ENCODE assay signal across 19 mouse cellular contexts in genomic region chr11:100584561-100584961, GRCm38 (mm10). TPM values are rescaled to one million over a fixed set of nuclear protein-coding genes. Genes with fewer than 3 reads are reported as not detected.
DNase-seq lines count a peak whose midpoint lies in the region; ATAC-seq and TF ChIP-seq lines count a peak whose summit lies in the region.
"Had no signal": no experiment of that assay in that cellular context is flagged by ENCODE, and none has a peak within 500 bp of the region (broad histone marks: within the 10 kb centered on the region; RNA-seq: fewer than 3 reads in every experiment).

No protein-coding gene starts in this region.

- H3K36me3 ChIP-seq in thymus, adult 2 months (ENCODE audit: control insufficient read depth, insufficient read depth, low read length): peaks cover 62% of the 10 kb centered on the region

- peak; percentile 91 for DNase-seq in heart, adult 11 months
- DNase-seq in heart, postnatal 36 days: no peak
- DNase-seq in CD4-positive, CD25-positive, alpha-beta regulatory T cell, adult 2 months (ENCODE audit: low read depth, low spot score): peak; percentile 40
- peak; percentile 48 for DNase-seq in thymus, adult 2 months
- DNase-seq in c-Kit-positive CD71-positive TER-119-positive erythroid progenitor cells, embryonic 14.5 days (ENCODE audit: low spot score): no peak
- no peak for DNase-seq in embryo, embryonic 10.5 days (ENCODE audit: low spot score)
- DNase-seq: adrenal gland, postnatal 10 days; cerebellum, adult 18-20 months; gastrocnemius, postnatal 36 days; heart, postnatal 4 days; kidney, adult 2 months; kidney, postnatal 14 days; right cerebral cortex, adult 18-20 months had no signal

- peak overlapping the region; percentile 9 for H3K4me3 ChIP-seq in thymus, adult 2 months (ENCODE audit: control insufficient read depth, insufficient read depth, low read length)
- H3K4me3 ChIP-seq: heart, embryonic 12.5 days; lung, embryonic 15.5 days; midbrain, embryonic 15.5 days had no signal

- H3K4me1 ChIP-seq in thymus, adult 2 months (replicated peaks; ENCODE audit: control insufficient read depth, insufficient read depth, low read length): peaks cover 61% of the 10 kb centered on the region
- H3K4me1 ChIP-seq: lung, embryonic 15.5 days; midbrain, embryonic 15.5 days had no signal

- no peak for TF ChIP-seq CTCF in thymus, adult 2 months (IDR thresholded peaks at IDR 0.05; ENCODE audit: borderline replicate concordance, control insufficient read depth, extremely low read depth, insufficient read depth, low read length, poor library complexity)

- ATAC-seq in granulocyte monocyte progenitor cell, adult 5-6 weeks (replicated peaks; ENCODE audit: poor library complexity, severe bottlenecking): peak; percentile 88
- ATAC-seq in megakaryocyte progenitor cell, adult 5-6 weeks (replicated peaks; ENCODE audit: poor library complexity): no peak; the same call in 1 of the 2 replicates
- ATAC-seq: hindbrain, embryonic 16.5 days; midbrain, embryonic 15.5 days had no signal

- no peaks in the 10 kb centered on the region for H3K27me3 ChIP-seq in thymus, adult 2 months (ENCODE audit: control insufficient read depth, insufficient read depth, low read length)
- H3K27me3 ChIP-seq: heart, embryonic 12.5 days; lung, embryonic 15.5 days; midbrain, embryonic 15.5 days had no signal

- TF ChIP-seq POLR2A in thymus, adult 2 months (IDR thresholded peaks at IDR 0.05; ENCODE audit: control insufficient read depth, extremely low read depth, insufficient read depth, low read length, poor library complexity): no peak

- peak overlapping the region; percentile 94 for H3K27ac ChIP-seq in thymus, adult 2 months (ENCODE audit: control insufficient read depth, insufficient read depth, low read length)
- H3K27ac ChIP-seq: lung, embryonic 15.5 days; midbrain, embryonic 15.5 days had no signal

- intact Hi-C loops in heart, postnatal 36 days (cut with DNase I): no loop called here

- 9% methylated on average over 7 of the region's 7 CpGs for WGBS in thymus, adult 2 months

RNA-seq across cellular contexts. Expression of gene Cnp, which starts 9.9 kb away (rescaled TPM):
- 1 to 10 TPM; 5.5 to 7.2 TPM for total RNA-seq in heart, postnatal 36 days (2021)
- 27.9 and 31.0 TPM in 2 replicates for total RNA-seq in granulocyte monocyte progenitor cell, adult 5-6 weeks (2014; fragmentation: Nextera tagmentation)
- 16.2 and 20.9 TPM in 2 replicates for total RNA-seq in granulocyte monocyte progenitor cell, adult 5-6 weeks (2017)
- polyA plus RNA-seq in thymus, adult 2 months (2012; rRNA removed): 138 and 153 TPM in 2 replicates
- total RNA-seq in megakaryocyte progenitor cell, adult 5-6 weeks (2015): 6.9 and 8.2 TPM in 2 replicates
- total RNA-seq in megakaryocyte progenitor cell, adult 5-6 weeks (2017): 16.2 and 21.7 TPM in 2 replicates

RNA-seq across cellular contexts. Expression of gene Nkiras2, which starts 34.5 kb away (rescaled TPM):
- total RNA-seq in heart, postnatal 36 days (2021): 10 to 100 TPM; 57.2 to 59.2 TPM
- 30.0 and 34.2 TPM in 2 replicates for total RNA-seq in granulocyte monocyte progenitor cell, adult 5-6 weeks (2014; fragmentation: Nextera tagmentation)
- total RNA-seq in granulocyte monocyte progenitor cell, adult 5-6 weeks (2017): 14.2 and 16.9 TPM in 2 replicates
- polyA plus RNA-seq in thymus, adult 2 months (2012; rRNA removed): 64.6 and 68.4 TPM in 2 replicates
- 17.0 and 22.2 TPM in 2 replicates for total RNA-seq in megakaryocyte progenitor cell, adult 5-6 weeks (2015)
- total RNA-seq in megakaryocyte progenitor cell, adult 5-6 weeks (2017): 9.9 and 16.6 TPM in 2 replicates

RNA-seq across cellular contexts. Expression of gene Dnajc7, which starts 35.4 kb away (rescaled TPM):
- 100 to 1,000 TPM; 123 to 133 TPM for total RNA-seq in heart, postnatal 36 days (2021)
- total RNA-seq in granulocyte monocyte progenitor cell, adult 5-6 weeks (2014; fragmentation: Nextera tagmentation): 80.5 and 129 TPM in 2 replicates
- total RNA-seq in granulocyte monocyte progenitor cell, adult 5-6 weeks (2017): 90.1 and 115 TPM in 2 replicates
- 99.8 and 110 TPM in 2 replicates for polyA plus RNA-seq in thymus, adult 2 months (2012; rRNA removed)
- 81.2 and 93.3 TPM in 2 replicates for total RNA-seq in megakaryocyte progenitor cell, adult 5-6 weeks (2015)
- total RNA-seq in megakaryocyte progenitor cell, adult 5-6 weeks (2017): 102 and 136 TPM in 2 replicates

RNA-seq across cellular contexts. Expression of gene Ttc25, which starts 39.2 kb away (rescaled TPM):
- total RNA-seq in heart, postnatal 36 days (2021): under 1 TPM; 0.22 to 0.49 TPM
- 3.7 TPM in 1 of 2 replicates, not detected in the other for total RNA-seq in granulocyte monocyte progenitor cell, adult 5-6 weeks (2014; fragmentation: Nextera tagmentation)
- 0.31 TPM in 1 of 2 replicates, not detected in the other for total RNA-seq in granulocyte monocyte progenitor cell, adult 5-6 weeks (2017)
- 0.58 and 1.1 TPM in 2 replicates for polyA plus RNA-seq in thymus, adult 2 months (2012; rRNA removed)
- 0.05 TPM in 1 of 2 replicates, not detected in the other for total RNA-seq in megakaryocyte progenitor cell, adult 5-6 weeks (2015)
- total RNA-seq in megakaryocyte progenitor cell, adult 5-6 weeks (2017): 0.04 and 0.30 TPM in 2 replicates

RNA-seq across cellular contexts. Expression of gene Acly, which starts 56.8 kb away (rescaled TPM):
- total RNA-seq in heart, postnatal 36 days (2021): 10 to 100 TPM; 27.3 to 38.1 TPM
- total RNA-seq in granulocyte monocyte progenitor cell, adult 5-6 weeks (2014; fragmentation: Nextera tagmentation): 93.5 and 98.0 TPM in 2 replicates
- total RNA-seq in granulocyte monocyte progenitor cell, adult 5-6 weeks (2017): 101 and 107 TPM in 2 replicates
- polyA plus RNA-seq in thymus, adult 2 months (2012; rRNA removed): 150 and 214 TPM in 2 replicates
- total RNA-seq in megakaryocyte progenitor cell, adult 5-6 weeks (2015): 80.4 and 81.7 TPM in 2 replicates
- total RNA-seq in megakaryocyte progenitor cell, adult 5-6 weeks (2017): 89.1 and 101 TPM in 2 replicates

Comparison
In these comparisons a context has a peak if more than half of its experiments do, and no peak if none do; other contexts are left out.
1. DNase-seq: peak in heart, adult 11 months (single experiment), CD4-positive, CD25-positive, alpha-beta regulatory T cell, adult 2 months (single experiment) and thymus, adult 2 months (single experiment); none in heart, postnatal 36 days (0 of 2), c-Kit-positive CD71-positive TER-119-positive erythroid progenitor cells, embryonic 14.5 days (single experiment) and embryo, embryonic 10.5 days (single experiment).